Mouse (Mus musculus) T-cell, adult 66 days (primary cell): ENCODE data around the gene Tmem211. TPM values are rescaled to one million over a fixed set of nuclear protein-coding genes. Genes with fewer than 3 reads are reported as not detected.

Experiments
- total RNA-seq, 2 experiments: library from RNA; stranded (reverse); gene quantifications; 3 replicates in 1 of 2; 4 replicates in 1 of 2; pipeline ENCODE4 v1.2.4; 2023

Tmem211 gene
- not detected for total RNA-seq

GRCm38 (mm10) chr5:113226632-113227102 is at the start of gene Tmem211:
TSS of gene Tmem211 (plus strand) at chr5:113226909.

GRCm38 (mm10) chr5:113221147-113221865 is 5.4 kb upstream of the Tmem211 start, which contains the start of gene 2900026A02Rik:
TSS of gene 2900026A02Rik (minus strand) at chr5:113221236.

Other genes with a start within 250 kb of the Tmem211 start
- gene Grk3, start 211.1 kb upstream of the Tmem211 start, total RNA-seq: 1 to 10 TPM; 1.2 to 2.4 TPM
- gene Crybb2, start 156.8 kb upstream of the Tmem211 start, total RNA-seq: not detected
- not detected for gene Crybb3, start 145.3 kb upstream of the Tmem211 start, total RNA-seq
- gene 2900026A02Rik, start 5.7 kb upstream of the Tmem211 start, total RNA-seq: 1 to 10 TPM; 1.3 to 1.9 TPM
- not detected for gene Sgsm1, start 83.9 kb downstream of the Tmem211 start, total RNA-seq
- gene Aym1, start 130.4 kb downstream of the Tmem211 start, total RNA-seq: not detected